Comparison of ENCODE assay signal across 8 mouse cellular contexts in the genomic region with DNA sequence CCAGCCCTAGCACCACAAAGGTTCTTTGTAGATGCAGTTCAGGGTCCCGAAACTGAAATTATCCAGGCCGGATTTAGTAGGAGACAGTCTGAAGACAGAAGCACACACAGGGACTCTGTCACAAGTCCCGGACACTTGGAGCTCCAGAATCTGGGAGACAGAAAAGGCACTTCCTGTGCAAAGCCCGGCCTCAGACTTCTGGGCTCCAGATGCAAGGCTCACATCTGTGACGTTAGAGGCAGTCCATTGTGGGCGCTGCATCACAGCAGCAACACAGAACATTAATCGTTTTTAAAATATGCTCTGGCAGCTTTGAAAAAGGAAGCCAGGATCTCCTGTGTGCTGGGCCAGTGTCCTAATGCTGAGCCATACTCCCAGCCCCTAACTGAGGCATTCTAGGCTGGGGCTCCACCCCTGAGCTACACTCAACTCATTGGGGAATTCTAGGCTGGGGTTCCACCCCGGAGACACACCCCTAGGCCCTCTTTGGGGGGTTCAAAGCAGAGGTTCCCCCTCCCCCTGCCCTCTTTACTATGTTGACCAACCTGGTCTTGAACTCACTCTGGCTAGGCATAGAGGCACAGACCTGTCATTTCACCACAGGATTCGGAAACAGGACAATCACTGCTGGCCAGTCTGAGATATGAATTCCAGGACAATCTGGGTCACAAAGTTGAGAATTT. TPM values are rescaled to one million over a fixed set of nuclear protein-coding genes. Genes with fewer than 3 reads are reported as not detected.
A peak's percentile ranks its signal among the peaks of the same experiment; 100 is the strongest.
DNase-seq lines count a peak whose midpoint lies in the region; ATAC-seq and TF ChIP-seq lines count a peak whose summit lies in the region.

No protein-coding gene starts in this region.

- H3K36me3 ChIP-seq in heart, postnatal 0 days (replicated peaks; ENCODE audit: control insufficient read depth, insufficient read depth, low read length), result peaks cover 5% of the 10 kb centered on the region; the same call in 1 of the 2 replicates
- H3K36me3 ChIP-seq in midbrain, embryonic 14.5 days (ENCODE audit: control insufficient read depth, insufficient read depth, low read length), result peaks cover 7% of the 10 kb centered on the region

- TF ChIP-seq EP300 in heart, postnatal 0 days (IDR thresholded peaks at IDR 0.05; ENCODE audit: low read depth), result no peak

- peak overlapping the region; percentile 59 for H3K9ac ChIP-seq in heart, postnatal 0 days (replicated peaks; ENCODE audit: low read depth, low read length)
- H3K9ac ChIP-seq in midbrain, embryonic 14.5 days (replicated peaks; ENCODE audit: low read length), result peak overlapping the region; percentile 74

- 0 out of 2 replicates have a peak overlapping the region, but pooled peaks have one; percentile 86 for H3K27ac ChIP-seq in bone marrow, adult 2 months (ENCODE audit: control insufficient read depth, insufficient read depth, low read depth, low read length, poor library complexity)
- H3K27ac ChIP-seq in heart, postnatal 0 days (ENCODE audit: low read depth), result peak overlapping the region; percentile 100
- peak overlapping the region; percentile 100 for H3K27ac ChIP-seq in midbrain, embryonic 14.5 days (replicated peaks; ENCODE audit: low read depth, low read length)

- no peak for TF ChIP-seq POLR2A in bone marrow, adult 2 months (IDR thresholded peaks at IDR 0.05; ENCODE audit: borderline replicate concordance, control insufficient read depth, low read depth, low read length)

- no peak for ATAC-seq in heart, postnatal 0 days (ENCODE audit: insufficient read depth, low read depth)
- no peak for ATAC-seq in midbrain, embryonic 14.5 days (ENCODE audit: low FRiP score, low TSS enrichment)
- ATAC-seq in monocyte, adult 5-6 weeks (replicated peaks; ENCODE audit: insufficient number of reproducible peaks, low FRiP score, low TSS enrichment, poor library complexity, severe bottlenecking), result no peak

- H3K4me2 ChIP-seq in heart, postnatal 0 days (ENCODE audit: low read depth, low read length), result peak overlapping the region; percentile 83
- H3K4me2 ChIP-seq in midbrain, embryonic 14.5 days (ENCODE audit: low read length), result peak overlapping the region; percentile 90

- no peak overlapping the region for H3K4me3 ChIP-seq in bone marrow, adult 2 months (replicated peaks; ENCODE audit: control insufficient read depth, low read depth, low read length)
- H3K4me3 ChIP-seq in heart, postnatal 0 days (ENCODE audit: low read depth, low read length), result peak overlapping the region; percentile 45; the same call in 1 of the 2 replicates
- peak overlapping the region; percentile 98; the same call in 1 of the 2 replicates for H3K4me3 ChIP-seq in midbrain, embryonic 14.5 days (replicated peaks; ENCODE audit: low read depth, low read length)

- H3K4me1 ChIP-seq in bone marrow, adult 2 months (ENCODE audit: control insufficient read depth, insufficient read depth, low read length), result peaks cover 14% of the 10 kb centered on the region
- peaks cover 31% of the 10 kb centered on the region for H3K4me1 ChIP-seq in heart, postnatal 0 days (ENCODE audit: control insufficient read depth, insufficient read depth)
- H3K4me1 ChIP-seq in midbrain, embryonic 14.5 days (ENCODE audit: control insufficient read depth, insufficient read depth, low read length), result peaks cover 43% of the 10 kb centered on the region

- WGBS in bone marrow, adult 2 months, result 38% methylated on average over 9 of the region's 9 CpGs
- WGBS in heart, postnatal 0 days, result 41% methylated on average over 9 of the region's 9 CpGs
- 59% methylated on average over 9 of the region's 9 CpGs for WGBS in midbrain, embryonic 14.5 days

- peak; percentile 47 for DNase-seq in adrenal gland, adult 2 months
- no peak for DNase-seq in adrenal gland, postnatal 4 days (ENCODE audit: low spot score in 2 of 2)
- peak; percentile 55 for DNase-seq in heart, postnatal 0 days (ENCODE audit: low spot score)
- DNase-seq in kidney, postnatal 36 days, result peak; percentile 67 to 80
- DNase-seq in midbrain, embryonic 14.5 days, result no peak
- DNase-seq in c-Kit-positive CD71-positive TER-119-positive erythroid progenitor cells, embryonic 14.5 days (ENCODE audit: low spot score), result no peak

- no peak for TF ChIP-seq CTCF in bone marrow, adult 2 months (IDR thresholded peaks at IDR 0.05; ENCODE audit: control insufficient read depth, insufficient read depth, low read length)
- TF ChIP-seq CTCF in heart, postnatal 0 days (IDR thresholded peaks at IDR 0.05; ENCODE audit: low read depth), result no peak

- no peaks in the 10 kb centered on the region for H3K9me3 ChIP-seq in heart, postnatal 0 days (replicated peaks; ENCODE audit: control insufficient read depth, low read length)
- H3K9me3 ChIP-seq in midbrain, embryonic 14.5 days (ENCODE audit: control insufficient read depth, low read length), result no peaks in the 10 kb centered on the region

- no peaks in the 10 kb centered on the region for H3K27me3 ChIP-seq in heart, postnatal 0 days (ENCODE audit: control insufficient read depth, insufficient read depth, low read length)
- H3K27me3 ChIP-seq in midbrain, embryonic 14.5 days (ENCODE audit: control insufficient read depth, insufficient read depth, low read length), result no peaks in the 10 kb centered on the region

RNA-seq across cellular contexts. Expression of a gene that starts 2.0 kb away (rescaled TPM):
- 100 to 1,000 TPM; 217 to 332 TPM for total RNA-seq in adrenal gland, adult 2 months (2021)
- 175 and 259 TPM in 2 replicates for polyA plus RNA-seq in adrenal gland, adult 2 months (2012; rRNA removed)
- total RNA-seq in adrenal gland, postnatal 4 days (2021), result 100 to 1,000 TPM; 344 to 389 TPM
- 113 and 188 TPM in 2 replicates for polyA plus RNA-seq in bone marrow, adult 2 months (2011; ENCODE audit: insufficient read depth, insufficient read length, low replicate concordance, missing spikeins)
- total RNA-seq in heart, postnatal 0 days (2014; rRNA removed; ENCODE audit: low replicate concordance), result 186 and 196 TPM in 2 replicates
- polyA plus RNA-seq in heart, postnatal 0 days (2015; fragmentation: Nextera tagmentation; extraction: Ambion mirVana), result 39.8 and 40.4 TPM in 2 replicates
- polyA plus RNA-seq in midbrain, embryonic 14.5 days (2014; fragmentation: Nextera tagmentation; extraction: Ambion mirVana), result 47.5 and 74.0 TPM in 2 replicates
- 55.7 to 124 TPM (median 78.8 TPM) in 3 replicates for total RNA-seq in monocyte, adult 5-6 weeks (2017)

RNA-seq across cellular contexts. Expression of a gene that starts 22.0 kb away (rescaled TPM):
- under 1 TPM; 0.62 to 0.63 TPM for total RNA-seq in adrenal gland, adult 2 months (2021)
- polyA plus RNA-seq in adrenal gland, adult 2 months (2012; rRNA removed), result 3.4 and 4.1 TPM in 2 replicates
- total RNA-seq in adrenal gland, postnatal 4 days (2021), result 1 to 10 TPM; 2.2 to 7.0 TPM
- 143 and 259 TPM in 2 replicates for polyA plus RNA-seq in bone marrow, adult 2 months (2011; ENCODE audit: insufficient read depth, insufficient read length, low replicate concordance, missing spikeins)
- not detected in 2 replicates for total RNA-seq in heart, postnatal 0 days (2014; rRNA removed; ENCODE audit: low replicate concordance)
- 0.70 and 0.74 TPM in 2 replicates for polyA plus RNA-seq in heart, postnatal 0 days (2015; fragmentation: Nextera tagmentation; extraction: Ambion mirVana)
- polyA plus RNA-seq in midbrain, embryonic 14.5 days (2014; fragmentation: Nextera tagmentation; extraction: Ambion mirVana), result 14.9 and 16.7 TPM in 2 replicates
- total RNA-seq in monocyte, adult 5-6 weeks (2017), result not detected in 3 replicates

RNA-seq across cellular contexts. Expression of a gene that starts 22.2 kb away (rescaled TPM):
- total RNA-seq in adrenal gland, adult 2 months (2021), result 1 to 10 TPM; 1.2 to 2.2 TPM
- 4.2 and 4.6 TPM in 2 replicates for polyA plus RNA-seq in adrenal gland, adult 2 months (2012; rRNA removed)
- total RNA-seq in adrenal gland, postnatal 4 days (2021), result 10 to 100 TPM in 1 of 2 experiments, 1 to 10 TPM in 1; 8.6 to 14.8 TPM
- polyA plus RNA-seq in bone marrow, adult 2 months (2011; ENCODE audit: insufficient read depth, insufficient read length, low replicate concordance, missing spikeins), result 16.4 and 32.4 TPM in 2 replicates
- total RNA-seq in heart, postnatal 0 days (2014; rRNA removed; ENCODE audit: low replicate concordance), result 3.2 and 5.9 TPM in 2 replicates
- 2.5 and 3.0 TPM in 2 replicates for polyA plus RNA-seq in heart, postnatal 0 days (2015; fragmentation: Nextera tagmentation; extraction: Ambion mirVana)
- 342 and 375 TPM in 2 replicates for polyA plus RNA-seq in midbrain, embryonic 14.5 days (2014; fragmentation: Nextera tagmentation; extraction: Ambion mirVana)
- 0.95 TPM in 1 of 3 replicates, not detected in the others for total RNA-seq in monocyte, adult 5-6 weeks (2017)

RNA-seq across cellular contexts. Expression of a gene that starts 31.5 kb away (rescaled TPM):
- total RNA-seq in adrenal gland, adult 2 months (2021), result under 1 TPM; 0.31 to 0.32 TPM
- 0.03 and 0.10 TPM in 2 replicates for polyA plus RNA-seq in adrenal gland, adult 2 months (2012; rRNA removed)
- 1 to 10 TPM in 1 of 2 experiments, under 1 TPM in 1; 0.20 to 4.2 TPM for total RNA-seq in adrenal gland, postnatal 4 days (2021)
- not detected in 2 replicates for polyA plus RNA-seq in bone marrow, adult 2 months (2011; ENCODE audit: insufficient read depth, insufficient read length, low replicate concordance, missing spikeins)
- total RNA-seq in heart, postnatal 0 days (2014; rRNA removed; ENCODE audit: low replicate concordance), result not detected in 2 replicates
- polyA plus RNA-seq in heart, postnatal 0 days (2015; fragmentation: Nextera tagmentation; extraction: Ambion mirVana), result 0.08 and 0.41 TPM in 2 replicates
- 0.45 and 1.5 TPM in 2 replicates for polyA plus RNA-seq in midbrain, embryonic 14.5 days (2014; fragmentation: Nextera tagmentation; extraction: Ambion mirVana)
- total RNA-seq in monocyte, adult 5-6 weeks (2017), result not detected in 3 replicates

RNA-seq across cellular contexts. Expression of a gene that starts 33.8 kb away (rescaled TPM):
- under 1 TPM; 0.49 to 0.79 TPM for total RNA-seq in adrenal gland, adult 2 months (2021)
- polyA plus RNA-seq in adrenal gland, adult 2 months (2012; rRNA removed), result 0.34 and 1.1 TPM in 2 replicates
- 1 to 10 TPM in 1 of 2 experiments, under 1 TPM in 1; 0.92 to 5.7 TPM for total RNA-seq in adrenal gland, postnatal 4 days (2021)
- polyA plus RNA-seq in bone marrow, adult 2 months (2011; ENCODE audit: insufficient read depth, insufficient read length, low replicate concordance, missing spikeins), result 102 and 162 TPM in 2 replicates
- total RNA-seq in heart, postnatal 0 days (2014; rRNA removed; ENCODE audit: low replicate concordance), result not detected in 2 replicates
- polyA plus RNA-seq in heart, postnatal 0 days (2015; fragmentation: Nextera tagmentation; extraction: Ambion mirVana), result not detected in 2 replicates
- not detected in 2 replicates for polyA plus RNA-seq in midbrain, embryonic 14.5 days (2014; fragmentation: Nextera tagmentation; extraction: Ambion mirVana)
- total RNA-seq in monocyte, adult 5-6 weeks (2017), result not detected in 3 replicates

Comparison
In these comparisons a context has a peak if more than half of its experiments do, and no peak if none do; other contexts are left out.
1. DNase-seq: peak in adrenal gland, adult 2 months (single experiment), heart, postnatal 0 days (single experiment) and kidney, postnatal 36 days (2 of 2); none in adrenal gland, postnatal 4 days (0 of 2), midbrain, embryonic 14.5 days (single experiment) and c-Kit-positive CD71-positive TER-119-positive erythroid progenitor cells, embryonic 14.5 days (single experiment).
2. Peak in every context shown above with its lines, with median percentiles within 50 percentile points of each other: H3K27ac ChIP-seq.